Mouse (Mus musculus): ENCODE data around the gene Macrod1. TPM values are rescaled to one million over a fixed set of nuclear protein-coding genes. Genes with fewer than 3 reads are reported as not detected.

Macrod1 gene
- polyA plus RNA-seq, 1 experiment from 2014 or later: 11.0 TPM

DNA sequence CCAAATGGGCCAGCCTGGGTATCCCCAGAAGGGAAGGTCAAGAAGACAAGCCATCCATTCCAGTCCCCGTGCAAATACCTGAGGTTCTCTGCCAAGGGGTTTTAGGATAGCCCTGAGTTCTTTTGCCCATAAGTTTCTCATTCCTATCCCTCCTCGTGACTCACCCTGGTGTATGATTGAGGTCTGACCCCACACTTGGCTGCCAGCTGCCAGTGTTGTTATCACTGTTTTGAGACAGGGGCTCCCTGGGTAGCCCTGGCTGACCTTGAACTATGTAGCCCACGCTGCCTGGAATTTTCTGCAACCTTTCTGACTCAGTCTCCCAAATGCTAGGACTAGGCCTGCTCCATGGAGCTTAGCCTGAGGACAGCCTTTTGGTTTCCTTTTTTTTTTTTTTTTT lies 104.5 kb downstream of the Macrod1 start:
- Histone ChIP-seq H3K4me2 (no peak overlapping the region), H3K4me3 (ENCODE audit: low read depth, low read length) (no peak overlapping the region), H3K27ac (ENCODE audit: low read depth) (no peak overlapping the region), H3K27me3 (ENCODE audit: insufficient read depth, low read length) (peaks cover 37% of the 10 kb centered on the region), H3K36me3 (ENCODE audit: insufficient read depth) (no peaks in the 10 kb centered on the region), H3K9ac (no peak overlapping the region), H3K4me1 (ENCODE audit: insufficient read depth) (peaks cover 11% of the 10 kb centered on the region; the same call in 1 of the 2 replicates), H3K9me3 (ENCODE audit: low read depth, low read length) (no peaks in the 10 kb centered on the region)
- no peak for DNase-seq
- no peak for TF ChIP-seq CTCF (IDR thresholded peaks at IDR 0.05; ENCODE audit: low read depth)
- ATAC-seq (ENCODE audit: insufficient read depth): no peak
- 74% methylated on average over 3 of the region's 3 CpGs for WGBS

- Histone ChIP-seq H3K4me3 (ENCODE audit: low read depth, low read length) (peak overlapping the region; percentile 62), H3K36me3 (ENCODE audit: insufficient read depth) (no peaks in the 10 kb centered on the region), H3K9ac (no peak overlapping the region), H3K4me1 (ENCODE audit: insufficient read depth) (peaks cover 11% of the 10 kb centered on the region; the same call in 1 of the 2 replicates), H3K27me3 (ENCODE audit: insufficient read depth, low read length) (peaks cover 60% of the 10 kb centered on the region), H3K4me2 (peak overlapping the region; percentile 99; the same call in 1 of the 2 replicates), H3K9me3 (ENCODE audit: low read depth, low read length) (no peaks in the 10 kb centered on the region), H3K27ac (ENCODE audit: low read depth) (no peak overlapping the region)
- ATAC-seq (ENCODE audit: insufficient read depth): no peak
- 9% methylated on average over 6 of the region's 6 CpGs for WGBS
- DNase-seq: no peak
- no peak for TF ChIP-seq CTCF (IDR thresholded peaks at IDR 0.05; ENCODE audit: low read depth)
Measured at GRCm38 (mm10) chr19:7164238-7164637, 107.6 kb downstream of the Macrod1 start.

DNA sequence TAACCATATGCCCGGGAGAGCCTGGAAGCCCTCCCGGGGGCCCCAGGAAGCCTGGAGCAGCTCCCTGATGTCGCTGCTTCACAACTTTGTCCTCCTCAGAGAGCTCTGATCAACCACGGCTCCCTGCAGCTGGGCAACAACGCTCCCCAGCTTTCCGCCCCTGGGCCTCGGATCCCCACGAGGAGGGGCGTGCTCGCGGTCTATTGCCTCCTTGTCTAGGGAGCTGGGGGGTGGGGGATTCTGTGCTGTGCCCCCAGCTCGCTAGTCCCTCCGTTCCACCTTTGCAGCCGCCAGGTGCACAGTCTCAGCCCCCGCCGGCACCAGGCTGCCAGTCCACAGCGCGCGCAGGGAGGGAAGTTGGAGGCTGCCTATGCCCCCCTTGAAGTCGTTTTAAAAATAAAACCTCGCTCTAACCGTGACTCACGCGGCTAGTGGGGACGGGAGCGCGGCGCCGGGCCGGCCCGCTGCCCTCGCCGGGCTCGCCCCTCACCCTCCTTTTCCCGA lies 108.3 kb downstream of the Macrod1 start:
- peak overlapping the region; percentile 62 for H3K4me3 ChIP-seq (ENCODE audit: low read depth, low read length)
- H3K4me1 ChIP-seq (ENCODE audit: insufficient read depth): peaks cover 11% of the 10 kb centered on the region; the same call in 1 of the 2 replicates
- TF ChIP-seq CTCF (IDR thresholded peaks at IDR 0.05; ENCODE audit: low read depth): no peak
- under 1% methylated on average over 35 of the region's 35 CpGs for WGBS
- H3K4me2 ChIP-seq: peak overlapping the region; percentile 99
- no peak overlapping the region for H3K27ac ChIP-seq (ENCODE audit: low read depth)
- no peaks in the 10 kb centered on the region for H3K9me3 ChIP-seq (ENCODE audit: low read depth, low read length)
- H3K27me3 ChIP-seq (ENCODE audit: insufficient read depth, low read length): peaks cover 58% of the 10 kb centered on the region
- DNase-seq (peak; percentile 39), ATAC-seq (ENCODE audit: insufficient read depth) (peak; percentile 6; the same call in 1 of the 2 replicates)
- H3K36me3 ChIP-seq (ENCODE audit: insufficient read depth): no peaks in the 10 kb centered on the region
- peak overlapping the region; percentile 57 for H3K9ac ChIP-seq

- 0 out of 2 replicates have a peak, but pooled peaks cover 4% of the 10 kb centered on the region for H3K4me1 ChIP-seq (ENCODE audit: insufficient read depth)
- no peak overlapping the region for H3K27ac ChIP-seq (ENCODE audit: low read depth)
- TF ChIP-seq CTCF (IDR thresholded peaks at IDR 0.05; ENCODE audit: low read depth): no peak
- ATAC-seq (ENCODE audit: insufficient read depth) (peak; percentile 18), DNase-seq (peak; percentile 40)
- no peaks in the 10 kb centered on the region for H3K36me3 ChIP-seq (ENCODE audit: insufficient read depth)
- under 1% methylated on average over 84 of the region's 105 CpGs for WGBS
- H3K4me3 ChIP-seq (ENCODE audit: low read depth, low read length): peak overlapping the region; percentile 62
- peak overlapping the region; percentile 57 for H3K9ac ChIP-seq
- H3K27me3 ChIP-seq (ENCODE audit: insufficient read depth, low read length): peaks cover 58% of the 10 kb centered on the region
- H3K9me3 ChIP-seq (ENCODE audit: low read depth, low read length): no peaks in the 10 kb centered on the region
- H3K4me2 ChIP-seq: peak overlapping the region; percentile 99
Measured at GRCm38 (mm10) chr19:7165509-7166199, 109.0 kb downstream of the Macrod1 start.

DNA sequence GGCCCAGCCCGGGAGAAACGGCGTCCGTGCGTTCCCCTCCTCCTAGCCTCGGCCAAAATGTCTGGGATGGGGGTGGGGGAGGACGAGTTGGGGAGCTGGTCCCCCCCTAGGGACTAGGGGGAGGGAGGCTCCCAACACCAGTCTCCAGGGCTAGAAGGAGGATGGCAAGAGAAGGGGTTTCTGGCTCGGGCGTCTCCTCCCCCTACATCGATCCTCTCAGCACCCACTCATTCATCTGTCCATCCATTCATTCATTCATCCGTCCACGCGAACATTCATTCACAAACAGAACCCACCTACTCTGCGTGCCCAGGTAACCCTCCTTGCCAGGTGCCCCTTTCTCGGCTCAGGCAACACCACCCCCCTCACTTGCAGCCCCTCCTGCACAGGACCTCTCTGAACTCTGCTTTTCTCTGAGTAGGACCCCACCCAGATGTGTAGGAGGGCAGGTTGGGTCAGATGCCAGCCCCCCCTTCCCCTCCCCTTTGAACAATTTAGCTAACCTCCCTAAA lies 109.6 kb downstream of the Macrod1 start:
- no peaks in the 10 kb centered on the region for H3K9me3 ChIP-seq (ENCODE audit: low read depth, low read length)
- H3K4me1 ChIP-seq (ENCODE audit: insufficient read depth): 0 out of 2 replicates have a peak, but pooled peaks cover 4% of the 10 kb centered on the region
- peak overlapping the region; percentile 99 for H3K4me2 ChIP-seq
- no peaks in the 10 kb centered on the region for H3K36me3 ChIP-seq (ENCODE audit: insufficient read depth)
- TF ChIP-seq CTCF (IDR thresholded peaks at IDR 0.05; ENCODE audit: low read depth): no peak
- no peak overlapping the region for H3K27ac ChIP-seq (ENCODE audit: low read depth)
- DNase-seq (no peak), ATAC-seq (ENCODE audit: insufficient read depth) (peak; percentile 4; the same call in 1 of the 2 replicates)
- peaks cover 58% of the 10 kb centered on the region for H3K27me3 ChIP-seq (ENCODE audit: insufficient read depth, low read length)
- H3K9ac ChIP-seq: peak overlapping the region; percentile 57
- H3K4me3 ChIP-seq (ENCODE audit: low read depth, low read length): peak overlapping the region; percentile 62
- 3% methylated on average over 8 of the region's 15 CpGs for WGBS

- ATAC-seq (ENCODE audit: insufficient read depth) (no peak), DNase-seq (no peak)
- Histone ChIP-seq H3K4me1 (ENCODE audit: insufficient read depth) (peaks cover 8% of the 10 kb centered on the region; the same call in 1 of the 2 replicates), H3K4me3 (ENCODE audit: low read depth, low read length) (no peak overlapping the region), H3K9me3 (ENCODE audit: low read depth, low read length) (no peaks in the 10 kb centered on the region), H3K4me2 (no peak overlapping the region), H3K9ac (no peak overlapping the region), H3K36me3 (ENCODE audit: insufficient read depth) (no peaks in the 10 kb centered on the region), H3K27me3 (ENCODE audit: insufficient read depth, low read length) (peaks cover 58% of the 10 kb centered on the region), H3K27ac (ENCODE audit: low read depth) (no peak overlapping the region)
- 10% methylated on average over 6 of the region's 6 CpGs for WGBS
- TF ChIP-seq CTCF (IDR thresholded peaks at IDR 0.05; ENCODE audit: low read depth): no peak
Measured at GRCm38 (mm10) chr19:7166767-7167166, 110.2 kb downstream of the Macrod1 start.

DNA sequence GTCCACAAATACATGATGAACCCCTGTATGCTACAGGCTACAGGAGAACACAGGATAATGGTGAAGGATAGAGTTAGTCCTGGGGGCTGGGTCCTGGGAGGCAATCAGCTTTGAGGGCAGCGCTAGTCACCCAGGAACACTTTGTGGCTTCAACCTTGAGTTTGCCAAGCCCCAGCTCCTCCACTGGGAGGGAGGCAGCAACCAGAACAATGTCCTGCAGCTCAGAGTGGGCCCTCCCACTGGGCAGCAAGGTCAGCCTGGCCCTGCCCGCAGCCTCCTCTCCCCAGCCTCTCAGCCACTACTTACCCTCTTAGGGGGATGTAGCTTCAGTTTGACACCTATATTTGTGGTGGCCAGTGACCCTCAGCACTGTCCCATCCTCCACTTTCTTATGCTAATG lies 111.8 kb downstream of the Macrod1 start:
- Histone ChIP-seq H3K4me3 (ENCODE audit: low read depth, low read length) (no peak overlapping the region), H3K9ac (no peak overlapping the region), H3K27me3 (ENCODE audit: insufficient read depth, low read length) (peaks cover 53% of the 10 kb centered on the region), H3K36me3 (ENCODE audit: insufficient read depth) (no peaks in the 10 kb centered on the region), H3K4me2 (no peak overlapping the region), H3K9me3 (ENCODE audit: low read depth, low read length) (no peaks in the 10 kb centered on the region), H3K4me1 (ENCODE audit: insufficient read depth) (peaks cover 14% of the 10 kb centered on the region; the same call in 1 of the 2 replicates), H3K27ac (ENCODE audit: low read depth) (no peak overlapping the region)
- no peak for DNase-seq
- ATAC-seq (ENCODE audit: insufficient read depth): no peak
- 71% methylated on average over 2 of the region's 2 CpGs for WGBS
- no peak for TF ChIP-seq CTCF (IDR thresholded peaks at IDR 0.05; ENCODE audit: low read depth)
